Mouse (Mus musculus): ENCODE data around the gene Gm826. TPM values are rescaled to one million over a fixed set of nuclear protein-coding genes. Genes with fewer than 3 reads are reported as not detected.

Gm826 gene
- polyA plus RNA-seq, 1 experiment from 2014 or later: 7.2 TPM

DNA sequence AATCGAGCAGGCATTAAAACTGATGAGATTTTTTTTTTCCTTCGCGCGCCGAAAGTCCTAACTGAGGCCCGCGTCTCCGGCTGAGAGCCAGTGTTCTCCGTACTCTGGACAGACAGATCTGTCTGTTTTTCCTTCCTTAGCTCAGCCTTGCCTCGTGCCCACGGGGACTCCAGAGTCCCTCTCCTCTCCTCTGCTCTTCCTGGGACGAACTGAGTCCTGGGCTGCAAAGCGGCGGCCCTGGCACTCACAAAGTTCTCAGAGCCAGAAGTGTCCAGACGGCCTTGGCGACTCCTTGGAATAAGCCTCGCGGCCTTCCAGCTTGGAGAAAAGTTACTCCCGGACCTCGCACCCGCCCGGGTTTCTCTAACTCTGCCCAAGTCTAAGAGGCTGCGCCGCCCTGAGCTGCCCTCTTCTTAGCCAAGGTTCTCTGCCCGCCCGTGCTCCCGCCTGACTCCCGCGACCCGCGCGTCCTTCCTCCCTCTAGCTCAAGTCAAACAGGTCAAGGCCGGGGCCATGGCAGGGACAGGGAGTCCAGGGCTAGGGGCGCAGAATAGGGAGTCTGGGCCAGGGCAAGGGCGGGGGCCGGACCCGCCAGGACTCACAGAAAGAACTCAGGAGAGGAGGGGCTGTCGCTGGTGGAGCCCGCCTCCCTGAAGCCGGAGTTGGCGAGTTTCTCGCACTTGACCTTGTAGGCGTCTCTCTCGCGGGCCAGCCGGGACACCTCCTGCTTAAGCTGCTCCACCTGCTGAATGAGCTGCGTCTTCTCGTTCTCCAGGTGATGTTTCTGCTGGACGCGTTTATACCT is 31.3 kb upstream of the Gm826 start:
- H3K4me1 ChIP-seq (replicated peaks): peaks cover 16% of the 10 kb centered on the region
- 2% methylated on average over 50 of the region's 50 CpGs for WGBS (ENCODE audit: insufficient replicate concordance)
- no peak for ATAC-seq (ENCODE audit: low read depth)
- no peaks in the 10 kb centered on the region for H3K9me3 ChIP-seq (replicated peaks)
- peak overlapping the region; percentile 52 for H3K4me3 ChIP-seq (replicated peaks)
- peak overlapping the region; percentile 71 for H3K4me2 ChIP-seq
- DNase-seq: no peak
- H3K9ac ChIP-seq: peak overlapping the region; percentile 59; the same call in 1 of the 2 replicates
- no peak overlapping the region for H3K27ac ChIP-seq
- no peaks in the 10 kb centered on the region for H3K36me3 ChIP-seq
- H3K27me3 ChIP-seq: peaks cover 100% of the 10 kb centered on the region

GRCm38 (mm10) chr2:160364666-160365065 is 30.7 kb upstream of the Gm826 start:
- H3K9me3 ChIP-seq (replicated peaks): no peaks in the 10 kb centered on the region
- ATAC-seq (ENCODE audit: low read depth): no peak
- no peak for DNase-seq
- peaks cover 100% of the 10 kb centered on the region for H3K27me3 ChIP-seq
- H3K4me1 ChIP-seq (replicated peaks): peaks cover 16% of the 10 kb centered on the region
- H3K36me3 ChIP-seq: no peaks in the 10 kb centered on the region
- peak overlapping the region; percentile 52 for H3K4me3 ChIP-seq (replicated peaks)
- WGBS (ENCODE audit: insufficient replicate concordance): 4% methylated on average over 12 of the region's 12 CpGs
- no peak overlapping the region for H3K27ac ChIP-seq
- H3K4me2 ChIP-seq: 0 out of 2 replicates have a peak overlapping the region, but pooled peaks have one; percentile 13
- no peak overlapping the region for H3K9ac ChIP-seq

DNA sequence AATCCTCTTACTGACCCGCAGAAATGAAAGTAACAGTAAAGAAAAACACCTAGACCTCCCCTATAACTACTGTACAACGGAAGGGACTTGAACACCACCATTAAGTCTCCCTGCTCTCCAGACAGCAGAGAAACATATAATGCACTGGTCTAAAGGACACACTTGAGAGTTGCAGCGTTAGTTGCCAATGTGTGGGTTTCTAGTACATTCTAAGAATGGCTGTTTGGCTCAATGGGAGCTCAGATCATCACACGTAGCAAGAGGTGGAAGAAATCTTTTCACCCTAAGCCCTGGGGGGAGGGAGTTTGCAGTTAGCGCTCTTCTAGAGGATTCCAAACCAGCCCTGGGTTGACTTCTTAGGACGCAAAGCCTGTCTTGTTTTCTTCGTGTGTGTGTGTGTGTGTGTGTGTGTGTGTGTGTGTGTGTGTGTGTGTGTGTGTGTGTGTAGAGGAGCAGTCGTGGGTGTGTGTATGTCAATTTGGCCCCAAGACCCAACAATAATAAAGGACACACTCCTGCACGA is 30.2 kb upstream of the Gm826 start:
- Histone ChIP-seq H3K27me3 (peaks cover 100% of the 10 kb centered on the region), H3K4me2 (0 out of 2 replicates have a peak overlapping the region, but pooled peaks have one; percentile 13), H3K36me3 (no peaks in the 10 kb centered on the region), H3K9ac (no peak overlapping the region), H3K4me3 (replicated peaks) (peak overlapping the region; percentile 52; the same call in 1 of the 2 replicates), H3K4me1 (replicated peaks) (peaks cover 16% of the 10 kb centered on the region), H3K9me3 (replicated peaks) (no peaks in the 10 kb centered on the region), H3K27ac (no peak overlapping the region)
- no peak for DNase-seq
- no peak for ATAC-seq (ENCODE audit: low read depth)
- WGBS (ENCODE audit: insufficient replicate concordance): 2% methylated on average over 8 of the region's 9 CpGs

DNA sequence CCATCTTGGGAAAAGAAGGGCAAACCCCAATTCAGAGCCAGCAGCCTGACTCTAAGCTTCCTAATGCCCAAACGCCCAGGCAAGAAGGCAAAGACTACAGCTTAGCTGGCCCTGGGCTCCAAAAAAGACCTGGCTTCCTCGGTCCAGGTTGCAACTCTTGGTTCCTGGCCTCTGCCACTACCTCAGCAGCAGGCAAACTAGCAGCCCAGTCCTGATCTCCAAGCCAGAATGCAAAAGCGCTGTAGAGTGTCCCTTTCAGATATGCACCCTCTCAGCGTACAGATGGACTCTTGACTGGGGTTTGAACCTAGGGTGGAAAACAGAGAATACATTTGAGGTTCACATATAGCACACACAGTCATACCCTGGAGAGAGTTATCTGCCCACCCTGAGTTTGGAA is 29.2 kb upstream of the Gm826 start:
- no peak for ATAC-seq (ENCODE audit: low read depth)
- H3K9me3 ChIP-seq (replicated peaks): no peaks in the 10 kb centered on the region
- H3K36me3 ChIP-seq: no peaks in the 10 kb centered on the region
- H3K4me3 ChIP-seq (replicated peaks): no peak overlapping the region
- H3K9ac ChIP-seq: no peak overlapping the region
- WGBS (ENCODE audit: insufficient replicate concordance): 14% methylated on average over 4 of the region's 4 CpGs
- H3K27me3 ChIP-seq: peaks cover 100% of the 10 kb centered on the region
- no peak overlapping the region for H3K4me2 ChIP-seq
- H3K27ac ChIP-seq: no peak overlapping the region
- H3K4me1 ChIP-seq (replicated peaks): peaks cover 16% of the 10 kb centered on the region
- no peak for DNase-seq

DNA sequence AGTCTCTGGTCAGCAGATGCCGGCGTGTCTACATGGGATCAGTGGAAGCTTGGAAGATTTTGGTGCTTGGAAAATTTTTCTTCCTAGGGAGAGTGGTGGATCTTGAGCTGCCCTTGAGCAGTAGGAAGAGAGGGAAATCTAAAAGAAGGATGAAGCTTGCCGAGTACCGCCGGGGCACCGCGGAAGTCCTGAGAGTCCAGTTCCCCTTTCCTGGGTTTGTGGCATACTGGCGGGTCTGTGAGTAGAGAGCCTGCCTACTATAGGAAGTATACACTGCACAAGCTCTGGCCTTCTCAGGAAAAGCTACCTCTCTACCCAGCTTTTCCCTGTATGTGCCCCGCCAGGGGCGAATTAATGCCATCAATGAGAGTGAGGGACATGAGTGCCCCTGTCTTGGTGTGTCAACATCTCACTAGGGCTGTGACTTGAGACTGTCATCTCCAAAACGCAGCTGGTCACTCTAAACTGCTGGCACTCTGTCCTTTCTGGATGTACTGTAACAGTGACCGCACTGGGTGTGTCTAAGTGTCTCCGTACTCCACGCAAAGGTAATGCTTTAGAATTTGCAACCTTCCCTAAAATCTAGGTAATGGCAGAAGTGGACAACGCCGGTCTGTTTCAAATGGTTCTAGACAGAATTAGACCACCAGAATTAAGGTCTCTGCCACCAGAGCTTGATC is 27.6 kb upstream of the Gm826 start:
- DNase-seq (no peak), ATAC-seq (ENCODE audit: low read depth) (no peak)
- no peak overlapping the region for H3K9ac ChIP-seq
- H3K27me3 ChIP-seq: peaks cover 99% of the 10 kb centered on the region
- no peak overlapping the region for H3K4me3 ChIP-seq (replicated peaks)
- WGBS (ENCODE audit: insufficient replicate concordance): 6% methylated on average over 16 of the region's 16 CpGs
- H3K9me3 ChIP-seq (replicated peaks): no peaks in the 10 kb centered on the region
- no peaks in the 10 kb centered on the region for H3K36me3 ChIP-seq
- H3K4me1 ChIP-seq (replicated peaks): peaks cover 9% of the 10 kb centered on the region
- no peak overlapping the region for H3K4me2 ChIP-seq
- H3K27ac ChIP-seq: no peak overlapping the region

- ATAC-seq (ENCODE audit: low read depth) (no peak), DNase-seq (no peak)
- Histone ChIP-seq H3K36me3 (no peaks in the 10 kb centered on the region), H3K27me3 (peaks cover 87% of the 10 kb centered on the region), H3K4me2 (no peak overlapping the region), H3K27ac (no peak overlapping the region), H3K9me3 (replicated peaks) (no peaks in the 10 kb centered on the region), H3K4me3 (replicated peaks) (no peak overlapping the region), H3K4me1 (replicated peaks) (peaks cover under 1% of the 10 kb centered on the region; the same call in 1 of the 2 replicates), H3K9ac (no peak overlapping the region)
- 10% methylated on average over 8 of the region's 8 CpGs for WGBS (ENCODE audit: insufficient replicate concordance)
Observed at GRCm38 (mm10) chr2:160360234-160360874, 26.4 kb upstream of the Gm826 start.

GRCm38 (mm10) chr2:160358896-160359295 is 24.9 kb upstream of the Gm826 start:
- H3K27me3 ChIP-seq: peaks cover 72% of the 10 kb centered on the region
- no peak for DNase-seq

GRCm38 (mm10) chr2:160357442-160357841 is 23.5 kb upstream of the Gm826 start:
- WGBS (ENCODE audit: insufficient replicate concordance): 57% methylated on average over 4 of the region's 4 CpGs
- H3K4me2 ChIP-seq: no peak overlapping the region
- peaks cover 57% of the 10 kb centered on the region for H3K27me3 ChIP-seq
- DNase-seq (no peak), ATAC-seq (ENCODE audit: low read depth) (no peak)
- no peak overlapping the region for H3K4me3 ChIP-seq (replicated peaks)
- H3K27ac ChIP-seq: no peak overlapping the region
- H3K9me3 ChIP-seq (replicated peaks): no peaks in the 10 kb centered on the region
- no peaks in the 10 kb centered on the region for H3K4me1 ChIP-seq (replicated peaks)
- H3K36me3 ChIP-seq: no peaks in the 10 kb centered on the region
- H3K9ac ChIP-seq: no peak overlapping the region

More at GRCm38 (mm10) chr2:160358896-160359295, 24.9 kb upstream of the Gm826 start:
- no peak for ATAC-seq (ENCODE audit: low read depth)
- Histone ChIP-seq H3K9ac (no peak overlapping the region), H3K9me3 (replicated peaks) (no peaks in the 10 kb centered on the region), H3K4me3 (replicated peaks) (no peak overlapping the region), H3K4me2 (no peak overlapping the region), H3K4me1 (replicated peaks) (no peaks in the 10 kb centered on the region), H3K27ac (no peak overlapping the region), H3K36me3 (no peaks in the 10 kb centered on the region)
- 14% methylated on average over 4 of the region's 4 CpGs for WGBS (ENCODE audit: insufficient replicate concordance)

- no peak overlapping the region for H3K4me3 ChIP-seq (replicated peaks)
- no peak overlapping the region for H3K9ac ChIP-seq
- peaks cover 3% of the 10 kb centered on the region; the same call in 1 of the 2 replicates for H3K4me1 ChIP-seq (replicated peaks)
- no peak for DNase-seq
- WGBS (ENCODE audit: insufficient replicate concordance): 39% methylated on average over 5 of the region's 5 CpGs
- H3K27ac ChIP-seq: no peak overlapping the region
- no peak overlapping the region for H3K4me2 ChIP-seq
- no peak for ATAC-seq (ENCODE audit: low read depth)
- no peaks in the 10 kb centered on the region for H3K36me3 ChIP-seq
- no peaks in the 10 kb centered on the region for H3K9me3 ChIP-seq (replicated peaks)
- peaks cover 44% of the 10 kb centered on the region for H3K27me3 ChIP-seq
Observed at GRCm38 (mm10) chr2:160356132-160356531, 22.2 kb upstream of the Gm826 start.

DNA sequence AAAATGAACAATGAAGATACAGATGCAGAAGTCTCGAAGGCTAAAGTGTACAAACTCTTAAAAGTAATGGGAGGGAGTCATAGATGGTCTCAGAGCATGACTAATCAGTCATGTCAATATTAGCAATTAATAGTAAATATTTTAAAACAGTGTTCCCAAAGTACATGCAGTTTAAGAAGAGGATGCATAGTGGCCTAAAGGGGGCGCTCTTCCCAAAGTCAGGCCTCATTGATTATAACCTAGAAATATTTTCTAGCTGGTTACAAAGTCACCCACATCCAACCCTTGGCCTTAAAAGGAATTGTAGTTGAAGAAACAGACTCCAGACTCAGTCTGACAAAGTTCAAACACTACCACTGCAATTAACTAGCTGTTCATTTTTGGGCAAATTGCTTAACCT is 20.4 kb upstream of the Gm826 start:
- Histone ChIP-seq H3K4me2 (no peak overlapping the region), H3K4me3 (replicated peaks) (no peak overlapping the region), H3K27ac (no peak overlapping the region), H3K9ac (no peak overlapping the region), H3K27me3 (peaks cover 26% of the 10 kb centered on the region), H3K9me3 (replicated peaks) (no peaks in the 10 kb centered on the region), H3K36me3 (no peaks in the 10 kb centered on the region), H3K4me1 (replicated peaks) (peaks cover 5% of the 10 kb centered on the region; the same call in 1 of the 2 replicates)
- WGBS (ENCODE audit: insufficient replicate concordance): 30% methylated on average over 2 of the region's 2 CpGs
- no peak for DNase-seq
- ATAC-seq (ENCODE audit: low read depth): no peak

- Histone ChIP-seq H3K36me3 (no peaks in the 10 kb centered on the region), H3K27ac (no peak overlapping the region), H3K27me3 (peaks cover 19% of the 10 kb centered on the region), H3K4me1 (replicated peaks) (peaks cover 5% of the 10 kb centered on the region), H3K9me3 (replicated peaks) (no peaks in the 10 kb centered on the region), H3K4me3 (replicated peaks) (no peak overlapping the region), H3K4me2 (no peak overlapping the region), H3K9ac (no peak overlapping the region)
- WGBS (ENCODE audit: insufficient replicate concordance): 47% methylated on average over 2 of the region's 2 CpGs
- ATAC-seq (ENCODE audit: low read depth): no peak
- no peak for DNase-seq
Observed at GRCm38 (mm10) chr2:160353581-160353980, 19.6 kb upstream of the Gm826 start.
